Mouse (Mus musculus) stomach, embryonic 16.5 days (tissue): Measurements from ENCODE around the gene Hoxa7. TPM values are rescaled to one million over a fixed set of nuclear protein-coding genes. Genes with fewer than 3 reads are reported as not detected.
A peak's percentile ranks its signal among the peaks of the same experiment; 100 is the strongest.

Experiments
- ATAC-seq: fragments of 200-750 bp; cut with Nextera tagmentation; 2 replicates; pipeline ENCODE4 v1.8.0; 2017; ENCODE audit warnings: moderate number of reproducible peaks, moderate TSS enrichment; ENCODE audit not compliant: insufficient read depth, low FRiP score
- H3K27ac ChIP-seq: fragments of 300-500 bp; sonication (generic); 2 replicates; pipeline ENCODE4 v1.5.1; 2014; ENCODE audit warnings: low read length
- H3K27me3 ChIP-seq: fragments of 300-500 bp; sonication (generic); 2 replicates; pipeline ENCODE4 v1.6.1; 2014; ENCODE audit warnings: low read length, control low read depth, mixed read lengths; ENCODE audit not compliant: control insufficient read depth, insufficient read depth
- H3K36me3 ChIP-seq: fragments of 300-500 bp; sonication (generic); 2 replicates; pipeline ENCODE4 v1.6.1; 2014; ENCODE audit warnings: low read length; ENCODE audit not compliant: control insufficient read depth, insufficient read depth
- H3K4me1 ChIP-seq: fragments of 300-500 bp; sonication (generic); 2 replicates; pipeline ENCODE4 v1.6.1; 2014; ENCODE audit warnings: low read length, control low read depth, mixed read lengths; ENCODE audit not compliant: control insufficient read depth, insufficient read depth
- H3K4me2 ChIP-seq: fragments of 300-500 bp; sonication (generic); 2 replicates; pipeline ENCODE4 v1.6.1; 2014; ENCODE audit warnings: low read depth, low read length, mixed read lengths
- H3K4me3 ChIP-seq: fragments of 300-500 bp; sonication (generic); replicated peaks from 2 replicates; pipeline ENCODE4 v1.5.1; 2014; ENCODE audit warnings: mild to moderate bottlenecking, low read length
- H3K9ac ChIP-seq: fragments of 300-500 bp; sonication (generic); 2 replicates; pipeline ENCODE4 v1.6.1; 2014; ENCODE audit warnings: low read length
- H3K9me3 ChIP-seq: fragments of 300-500 bp; sonication (generic); replicated peaks from 2 replicates; pipeline ENCODE4 v1.6.1; 2016; ENCODE audit warnings: low read length, control low read depth; ENCODE audit not compliant: control insufficient read depth
- WGBS: fragments of 180-500 bp; shearing (Covaris S2); extraction: QIAGEN DNeasy Blood & Tissue Kit; methylation state at CpG from one replicate; pipeline ENCODE4 v1.1.7; 2014; 5-methylcytosine and 5-hydroxymethylcytosine counted together
- polyA plus RNA-seq: library from polyadenylated mRNA; unstranded; fragments of >200 nt; fragmentation: Nextera tagmentation; extraction: Ambion mirVana; gene quantifications from 2 replicates; pipeline ENCODE4 v1.2.1, GENCODE M21; 2015

Gene Hoxa7
- polyA plus RNA-seq, 1 experiment from 2014 or later, result 10.8 TPM

DNA sequence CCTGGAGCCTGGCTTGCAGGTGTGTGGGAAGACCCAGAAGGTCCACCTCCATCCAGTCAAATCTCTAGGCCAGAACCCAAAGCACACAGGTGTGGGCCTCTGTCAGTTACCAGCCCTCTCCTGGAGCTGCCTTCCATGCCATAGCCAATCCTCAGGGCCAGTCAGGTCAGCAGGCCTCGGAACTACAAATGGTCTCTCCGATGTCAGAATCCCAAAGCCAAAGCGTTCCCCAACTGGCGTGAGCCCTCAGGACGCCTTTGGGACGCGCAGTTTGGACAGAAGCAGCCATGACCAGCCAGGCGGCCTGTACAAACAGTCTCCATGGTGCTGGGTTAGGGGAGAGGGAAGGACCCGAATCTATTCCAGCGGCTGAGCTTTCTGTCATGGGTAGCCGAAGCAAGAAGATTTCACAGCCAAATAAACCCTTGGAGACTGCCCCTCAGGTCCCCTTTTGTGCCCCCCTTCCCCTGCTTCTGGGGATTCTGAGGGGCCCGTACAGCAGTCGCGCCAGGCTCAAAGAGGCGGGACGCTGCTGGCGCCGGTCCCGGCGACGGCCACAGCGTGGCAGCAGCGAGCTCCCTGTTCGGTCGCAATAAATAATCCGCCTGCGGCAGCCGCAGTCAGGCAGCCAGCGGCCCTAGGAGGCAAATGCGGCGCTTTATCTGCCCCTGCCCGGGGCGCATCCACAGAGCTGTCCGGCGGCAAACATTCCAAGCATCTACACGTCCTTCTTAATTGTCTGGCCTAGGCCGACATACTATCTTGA is 10.3 kb downstream of the Hoxa7 start:
- Histone ChIP-seq H3K27me3 (peaks cover 79% of the 10 kb centered on the region), H3K27ac (peak overlapping the region; percentile 57), H3K9ac (peak overlapping the region; percentile 73), H3K4me1 (no peaks in the 10 kb centered on the region; the same call in 1 of the 2 replicates), H3K4me2 (peak overlapping the region; percentile 84), H3K4me3 (peak overlapping the region; percentile 54), H3K9me3 (no peaks in the 10 kb centered on the region), H3K36me3 (no peaks in the 10 kb centered on the region)
- 2% methylated on average over 37 of the region's 37 CpGs for WGBS
- peak; percentile 48; the same call in 1 of the 2 replicates for ATAC-seq

DNA sequence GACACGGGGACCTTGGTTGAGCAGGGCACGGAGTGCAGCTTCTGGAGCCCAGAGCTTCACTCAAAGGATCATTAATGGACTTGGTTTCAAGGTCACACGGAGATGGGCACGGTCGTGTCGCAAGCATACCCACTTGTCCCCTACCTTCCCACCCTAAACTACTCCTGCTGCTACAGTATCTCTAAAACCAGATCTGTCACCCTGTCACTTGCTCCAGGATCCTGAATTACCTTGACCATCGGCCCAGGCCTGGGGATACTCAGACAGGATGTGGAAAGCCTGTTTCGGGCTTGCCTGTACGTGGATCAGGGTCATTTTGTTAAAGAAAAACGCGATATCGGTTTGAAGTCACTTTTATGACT is 12.0 kb downstream of the Hoxa7 start:
- 26% methylated on average over 12 of the region's 12 CpGs for WGBS
- H3K27me3 ChIP-seq, result peaks cover 71% of the 10 kb centered on the region

DNA sequence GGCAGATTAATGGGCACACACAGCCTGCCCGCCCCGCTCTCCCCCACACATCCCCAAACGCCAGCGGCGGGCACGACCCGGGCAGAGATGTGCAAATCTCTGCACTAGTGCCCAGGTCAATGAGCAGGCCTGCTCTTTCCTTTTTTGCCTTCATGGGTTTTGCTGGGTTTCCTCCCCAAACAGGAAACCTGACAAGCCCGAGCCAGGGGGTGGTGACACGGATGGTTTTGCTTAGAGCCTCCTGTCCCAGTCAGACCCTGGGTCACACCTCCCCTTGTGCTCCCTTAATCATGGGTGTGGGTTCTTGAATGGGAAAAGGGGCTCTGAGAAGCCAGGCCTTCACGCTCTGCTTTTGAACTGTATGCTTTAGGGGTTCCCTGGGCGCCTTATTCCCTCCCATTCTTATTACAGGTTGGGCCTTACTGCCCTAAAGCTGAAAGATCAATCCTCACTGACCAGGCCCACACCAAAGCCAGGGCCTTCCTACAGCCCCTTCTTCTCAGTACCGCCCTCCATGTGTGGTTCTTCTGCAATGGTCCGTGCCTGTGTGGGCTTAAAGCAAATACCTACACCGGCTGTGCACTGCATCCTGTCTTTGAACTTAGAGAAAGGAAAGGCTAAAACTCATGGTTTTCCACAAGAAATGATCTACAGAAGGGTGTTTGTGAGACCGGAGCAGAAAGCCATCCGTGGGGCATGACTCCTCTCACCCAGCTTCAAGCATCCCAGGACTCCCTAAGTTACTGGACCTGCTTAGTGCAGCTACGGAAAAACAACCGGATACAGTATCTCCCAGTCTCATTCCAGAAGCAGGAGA is 12.6 kb downstream of the Hoxa7 start:
- Histone ChIP-seq H3K9ac (peak overlapping the region; percentile 70), H3K27ac (peak overlapping the region; percentile 64), H3K4me2 (peak overlapping the region; percentile 84), H3K9me3 (no peaks in the 10 kb centered on the region), H3K4me3 (peak overlapping the region; percentile 46), H3K36me3 (no peaks in the 10 kb centered on the region), H3K4me1 (peaks cover 4% of the 10 kb centered on the region; the same call in 1 of the 2 replicates), H3K27me3 (peaks cover 65% of the 10 kb centered on the region)
- no peak for ATAC-seq
- 19% methylated on average over 18 of the region's 18 CpGs for WGBS

More for the DNA sequence above, 12.0 kb downstream of the Hoxa7 start:
- no peaks in the 10 kb centered on the region for H3K36me3 ChIP-seq
- H3K27ac ChIP-seq, result peak overlapping the region; percentile 44; the same call in 1 of the 2 replicates
- peaks cover 2% of the 10 kb centered on the region; the same call in 1 of the 2 replicates for H3K4me1 ChIP-seq
- peak overlapping the region; percentile 84 for H3K4me2 ChIP-seq
- H3K4me3 ChIP-seq, result peak overlapping the region; percentile 46
- peak overlapping the region; percentile 70 for H3K9ac ChIP-seq
- no peak for ATAC-seq
- H3K9me3 ChIP-seq, result no peaks in the 10 kb centered on the region

DNA sequence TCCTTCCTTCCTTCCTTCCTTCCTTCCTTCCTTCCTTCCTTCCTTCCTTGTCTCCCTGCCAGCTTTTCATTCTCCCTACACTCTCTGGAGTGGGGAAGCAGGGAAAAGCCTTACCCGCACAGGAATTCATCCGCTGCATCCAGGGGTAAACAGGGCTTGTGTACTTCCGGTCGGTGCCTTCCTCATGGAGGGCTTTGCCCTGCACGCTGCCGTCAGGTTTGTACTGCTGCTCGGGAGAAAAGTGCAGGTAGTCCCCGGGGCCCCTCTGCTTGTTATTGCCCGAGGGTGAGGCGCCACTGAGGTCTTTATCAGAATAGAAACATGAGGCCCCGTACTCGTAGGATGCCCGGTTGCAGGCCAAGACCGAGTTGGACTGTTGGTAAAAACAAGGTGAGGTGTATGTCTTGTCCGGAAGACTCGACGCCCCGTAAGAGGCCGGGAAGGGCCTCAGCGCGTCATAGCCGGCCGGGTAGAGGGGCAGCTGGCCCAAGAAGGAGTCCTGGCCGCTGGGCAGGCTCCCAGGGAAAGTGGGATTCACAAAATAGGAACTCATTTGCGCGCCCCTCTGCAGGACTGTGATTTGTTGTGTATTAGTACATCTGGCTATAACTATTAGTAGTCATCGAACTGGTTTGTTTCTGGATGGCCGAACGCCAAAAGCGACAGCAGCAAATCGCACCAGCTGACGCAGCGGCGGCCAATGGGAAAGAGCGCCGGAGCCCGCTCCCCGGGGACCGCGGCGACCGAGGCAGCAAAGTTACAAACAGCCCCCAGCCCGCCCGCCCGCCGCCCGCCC is 13.4 kb downstream of the Hoxa7 start, which contains the start of gene Hoxa6:
Gene Hoxa6, minus strand, starts transcription at position 651 of the 796 bp plus-strand sequence.
- H3K4me3 ChIP-seq, result peak within 1 kb of the TSS; percentile 71
- no peak for ATAC-seq
- peak within 1 kb of the TSS; percentile 70 for H3K9ac ChIP-seq
- peak within 1 kb of the TSS; percentile 84 for H3K4me2 ChIP-seq
- no peaks in the 10 kb centered on the region for H3K36me3 ChIP-seq
- WGBS, result 4% methylated on average over 47 of the region's 47 CpGs
- peaks cover 58% of the 10 kb centered on the region for H3K27me3 ChIP-seq
- peaks cover 4% of the 10 kb centered on the region; the same call in 1 of the 2 replicates for H3K4me1 ChIP-seq
- no peaks in the 10 kb centered on the region for H3K9me3 ChIP-seq
- peak within 1 kb of the TSS; percentile 70 for H3K27ac ChIP-seq

DNA sequence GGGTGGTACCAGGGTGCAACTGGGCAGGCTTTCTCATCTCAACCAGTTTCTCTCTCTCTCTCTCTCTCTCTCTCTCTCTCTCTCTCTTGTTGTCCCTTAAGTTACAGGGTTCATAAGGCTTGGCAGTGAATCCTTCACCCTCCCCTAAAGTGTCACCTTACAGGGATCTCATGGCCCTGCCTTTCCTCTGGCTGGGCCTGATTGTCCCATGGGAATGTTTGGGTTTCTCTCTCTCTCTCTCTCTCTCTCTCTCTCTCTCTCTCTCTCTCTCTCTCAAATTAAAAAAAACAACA is 14.0 kb downstream of the Hoxa7 start:
- Histone ChIP-seq H3K4me3 (peak overlapping the region; percentile 71), H3K36me3 (no peaks in the 10 kb centered on the region), H3K9ac (peak overlapping the region; percentile 43), H3K27ac (peak overlapping the region; percentile 70), H3K9me3 (no peaks in the 10 kb centered on the region), H3K4me2 (peak overlapping the region; percentile 84), H3K4me1 (peaks cover 4% of the 10 kb centered on the region; the same call in 1 of the 2 replicates), H3K27me3 (peaks cover 53% of the 10 kb centered on the region)
- no peak for ATAC-seq

DNA sequence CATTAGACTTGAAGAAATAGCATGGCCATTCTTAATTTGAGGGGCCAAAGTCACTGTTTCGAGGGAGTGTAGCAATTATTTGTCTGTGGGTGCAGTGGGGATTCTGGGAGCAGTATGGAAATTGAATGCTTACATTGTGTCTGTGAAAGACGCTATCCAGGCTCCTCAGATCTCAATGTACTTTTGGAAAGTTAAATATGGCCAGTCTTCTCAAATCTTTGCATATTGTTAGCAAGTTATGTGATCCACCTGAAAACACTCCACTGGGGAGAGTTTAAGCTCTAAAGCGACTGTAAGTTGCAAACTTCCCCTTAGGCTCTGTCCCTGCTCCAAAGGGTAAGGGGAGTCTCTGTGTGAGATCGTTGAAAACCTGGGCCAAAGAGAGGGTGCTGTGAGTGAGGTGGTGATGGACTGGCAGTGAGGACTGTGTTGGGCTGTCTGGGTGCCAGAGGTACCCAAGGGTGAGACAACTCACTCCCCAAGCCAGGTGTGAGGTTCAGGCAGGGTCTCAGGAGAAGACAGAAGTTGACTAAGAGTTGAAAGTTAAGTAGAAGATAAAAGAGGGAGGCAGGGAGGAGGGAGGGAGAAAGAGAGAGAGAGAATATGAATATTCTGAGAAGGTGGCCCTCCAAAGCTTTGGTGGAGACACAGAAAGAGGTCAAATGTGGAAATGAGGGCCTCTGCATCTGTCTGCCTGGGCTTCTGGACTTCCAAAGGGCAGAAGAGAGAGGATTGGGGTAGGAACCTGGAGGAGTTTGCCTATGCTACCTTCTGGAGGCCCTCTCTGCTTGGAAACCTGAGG is 14.6 kb downstream of the Hoxa7 start:
- peak overlapping the region; percentile 43 for H3K9ac ChIP-seq
- ATAC-seq, result no peak
- H3K4me3 ChIP-seq, result peak overlapping the region; percentile 71
- peaks cover 4% of the 10 kb centered on the region; the same call in 1 of the 2 replicates for H3K4me1 ChIP-seq
- WGBS, result 23% methylated on average over 4 of the region's 4 CpGs
- peak overlapping the region; percentile 70 for H3K27ac ChIP-seq
- peaks cover 51% of the 10 kb centered on the region for H3K27me3 ChIP-seq
- peak overlapping the region; percentile 84 for H3K4me2 ChIP-seq
- no peaks in the 10 kb centered on the region for H3K9me3 ChIP-seq
- no peaks in the 10 kb centered on the region for H3K36me3 ChIP-seq

DNA sequence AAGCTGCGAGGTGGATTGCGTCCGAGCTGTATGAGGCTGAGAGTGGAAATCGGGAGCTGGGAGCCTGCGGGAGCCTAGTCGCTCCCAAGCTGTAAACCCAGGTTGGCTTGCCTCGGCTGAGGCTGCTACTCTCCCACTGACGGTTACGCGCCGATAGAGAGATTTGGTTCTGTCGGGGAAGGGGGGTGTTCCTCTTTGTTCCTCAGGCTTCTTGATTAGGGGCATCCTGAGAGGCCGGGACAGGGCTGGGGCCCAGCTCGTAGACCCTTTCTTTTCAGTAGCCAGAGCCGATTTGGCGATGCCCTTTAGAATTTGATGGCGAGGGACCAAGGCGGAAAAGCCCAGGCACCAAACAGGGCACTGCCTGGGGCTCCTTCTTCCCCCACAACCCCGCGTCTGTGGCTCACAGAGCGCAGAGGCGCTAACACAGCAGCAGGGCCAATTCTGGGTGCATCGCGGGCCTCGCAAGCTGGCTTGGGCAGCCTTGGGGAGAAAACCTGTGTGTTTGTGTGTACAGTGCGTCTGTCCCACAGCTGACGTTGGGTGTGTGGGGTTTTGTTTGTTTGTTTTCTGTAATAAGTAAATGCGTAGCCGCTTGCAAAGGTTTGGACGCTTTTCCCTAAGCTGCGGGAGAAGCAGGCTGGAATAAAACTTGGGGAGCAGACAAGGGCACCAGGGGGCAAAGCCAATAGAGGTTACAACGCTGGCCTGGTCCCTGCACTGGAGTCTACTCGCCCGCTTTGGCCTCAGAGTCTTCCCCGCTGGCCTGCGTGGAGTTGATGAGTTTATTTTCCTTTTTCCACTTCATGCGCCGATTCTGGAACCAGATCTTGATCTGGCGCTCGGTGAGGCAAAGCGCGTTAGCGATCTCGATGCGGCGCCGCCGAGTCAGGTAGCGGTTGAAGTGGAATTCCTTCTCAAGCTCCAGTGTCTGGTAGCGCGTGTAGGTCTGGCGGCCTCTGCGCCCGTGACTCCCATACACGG is 15.7 kb downstream of the Hoxa7 start:
- H3K27me3 ChIP-seq, result peaks cover 40% of the 10 kb centered on the region
- H3K9ac ChIP-seq, result peak overlapping the region; percentile 73
- ATAC-seq, result no peak
- H3K4me2 ChIP-seq, result peak overlapping the region; percentile 84
- H3K4me3 ChIP-seq, result peak overlapping the region; percentile 71
- 14% methylated on average over 55 of the region's 55 CpGs for WGBS
- H3K36me3 ChIP-seq, result no peaks in the 10 kb centered on the region
- no peaks in the 10 kb centered on the region for H3K9me3 ChIP-seq
- peaks cover 4% of the 10 kb centered on the region; the same call in 1 of the 2 replicates for H3K4me1 ChIP-seq
- peak overlapping the region; percentile 70 for H3K27ac ChIP-seq
